Mouse (Mus musculus): ENCODE measurements around the gene Mybpc2. TPM values are rescaled to one million over a fixed set of nuclear protein-coding genes. Genes with fewer than 3 reads are reported as not detected.

The Mybpc2 gene
- polyA plus RNA-seq, 1 experiment from 2014 or later: 0.63 TPM

DNA sequence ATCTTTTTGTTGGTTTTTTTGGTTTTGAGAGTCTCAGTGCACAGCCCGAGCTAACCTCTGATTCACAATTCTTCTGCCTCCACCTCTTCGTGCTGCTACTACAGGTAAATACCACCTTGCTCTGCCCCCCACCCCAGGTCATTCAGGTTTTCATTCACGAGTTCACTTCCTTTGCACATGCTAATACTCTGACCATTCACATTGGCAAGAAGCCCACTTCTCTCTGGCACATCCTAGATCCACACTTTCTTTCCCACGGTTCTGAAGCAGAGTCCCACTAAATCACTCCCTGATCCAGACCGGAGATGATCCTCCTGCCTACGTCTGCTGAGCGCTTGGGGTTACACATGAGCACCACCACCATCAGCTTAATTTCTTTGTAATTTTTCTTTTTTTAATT lies 29.4 kb downstream of the Mybpc2 start:
- H3K27ac ChIP-seq (ENCODE audit: low read length): no peak overlapping the region
- peak overlapping the region; percentile 82 for H3K4me3 ChIP-seq (ENCODE audit: low read length)
- H3K9me3 ChIP-seq (ENCODE audit: control insufficient read depth, low read length): no peaks in the 10 kb centered on the region
- peak overlapping the region; percentile 84 for H3K9ac ChIP-seq (ENCODE audit: low read length)
- H3K36me3 ChIP-seq (ENCODE audit: control insufficient read depth, insufficient read depth, low read length): peaks cover 20% of the 10 kb centered on the region
- H3K4me2 ChIP-seq (ENCODE audit: low read depth, low read length): peak overlapping the region; percentile 98
- WGBS: 73% methylated on average over 7 of the region's 7 CpGs
- ATAC-seq (ENCODE audit: low read depth): no peak
- no peaks in the 10 kb centered on the region for H3K27me3 ChIP-seq (ENCODE audit: control insufficient read depth, insufficient read depth, low read depth, low read length)
- H3K4me1 ChIP-seq (replicated peaks; ENCODE audit: control insufficient read depth, insufficient read depth, low read length): peaks cover 16% of the 10 kb centered on the region

DNA sequence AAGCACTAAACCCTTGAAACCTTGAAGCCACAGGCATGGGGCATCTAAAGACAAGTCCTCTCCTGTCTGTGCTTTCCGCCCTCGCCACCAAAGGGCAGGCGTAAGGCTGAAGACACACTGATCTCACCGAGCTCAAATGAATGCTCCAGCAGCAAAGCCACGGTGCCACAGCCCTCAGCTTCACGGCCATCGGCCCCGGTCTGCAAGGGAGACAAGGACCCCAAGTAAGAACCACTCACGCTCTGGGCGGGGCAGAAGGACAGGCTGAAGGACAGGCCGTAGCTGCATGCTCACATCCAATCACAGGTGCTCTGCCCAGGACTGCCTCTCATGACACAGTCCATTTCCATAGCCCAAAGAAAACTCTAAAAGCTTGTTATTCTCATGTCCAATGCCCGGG lies 29.8 kb downstream of the Mybpc2 start:
- H3K9me3 ChIP-seq (ENCODE audit: control insufficient read depth, low read length): no peaks in the 10 kb centered on the region
- peaks cover 20% of the 10 kb centered on the region for H3K36me3 ChIP-seq (ENCODE audit: control insufficient read depth, insufficient read depth, low read length)
- peak overlapping the region; percentile 15; the same call in 1 of the 2 replicates for H3K9ac ChIP-seq (ENCODE audit: low read length)
- no peak overlapping the region for H3K4me2 ChIP-seq (ENCODE audit: low read depth, low read length)
- peaks cover 16% of the 10 kb centered on the region for H3K4me1 ChIP-seq (replicated peaks; ENCODE audit: control insufficient read depth, insufficient read depth, low read length)
- 91% methylated on average over 12 of the region's 12 CpGs for WGBS
- no peak overlapping the region for H3K4me3 ChIP-seq (ENCODE audit: low read length)
- H3K27me3 ChIP-seq (ENCODE audit: control insufficient read depth, insufficient read depth, low read depth, low read length): no peaks in the 10 kb centered on the region
- ATAC-seq (ENCODE audit: low read depth): no peak
- H3K27ac ChIP-seq (ENCODE audit: low read length): no peak overlapping the region

DNA sequence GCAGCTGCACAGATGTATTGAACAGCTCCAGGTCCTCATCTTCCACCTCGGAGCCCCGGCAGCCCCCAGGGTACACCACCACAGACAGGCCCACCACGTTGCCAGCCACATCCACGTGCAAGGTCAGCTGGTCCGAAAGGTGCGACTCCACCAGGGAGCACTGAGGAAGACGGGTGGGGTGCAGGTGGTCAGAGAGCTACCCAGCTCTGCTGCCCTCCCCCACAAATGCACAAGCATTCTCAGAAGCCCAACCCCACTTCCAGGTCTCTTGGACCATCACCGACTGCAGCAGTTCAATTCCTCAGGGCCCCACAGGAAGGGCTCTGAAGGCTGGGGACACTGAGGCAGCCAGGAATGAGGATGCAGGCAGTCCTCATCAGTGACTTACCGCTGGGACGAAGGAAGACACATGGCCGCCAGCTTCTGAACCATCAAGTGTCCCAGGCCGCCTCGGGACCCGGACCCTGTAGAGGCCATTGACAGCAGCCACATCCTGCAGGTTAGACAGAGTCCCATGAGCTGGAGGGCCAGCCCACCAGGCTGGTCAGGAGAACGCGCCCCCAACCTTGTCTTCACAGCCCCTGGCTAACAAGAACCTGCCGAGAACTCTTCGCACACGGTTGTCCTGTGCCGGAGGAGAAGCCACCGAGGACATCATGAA lies 32.2 kb downstream of the Mybpc2 start:
- peaks cover 16% of the 10 kb centered on the region for H3K4me1 ChIP-seq (replicated peaks; ENCODE audit: control insufficient read depth, insufficient read depth, low read length)
- ATAC-seq (ENCODE audit: low read depth): no peak
- H3K4me2 ChIP-seq (ENCODE audit: low read depth, low read length): no peak overlapping the region
- peaks cover 23% of the 10 kb centered on the region for H3K36me3 ChIP-seq (ENCODE audit: control insufficient read depth, insufficient read depth, low read length)
- no peaks in the 10 kb centered on the region for H3K9me3 ChIP-seq (ENCODE audit: control insufficient read depth, low read length)
- no peaks in the 10 kb centered on the region for H3K27me3 ChIP-seq (ENCODE audit: control insufficient read depth, insufficient read depth, low read depth, low read length)
- H3K9ac ChIP-seq (ENCODE audit: low read length): no peak overlapping the region
- H3K27ac ChIP-seq (ENCODE audit: low read length): no peak overlapping the region
- WGBS: 89% methylated on average over 19 of the region's 21 CpGs
- no peak overlapping the region for H3K4me3 ChIP-seq (ENCODE audit: low read length)

DNA sequence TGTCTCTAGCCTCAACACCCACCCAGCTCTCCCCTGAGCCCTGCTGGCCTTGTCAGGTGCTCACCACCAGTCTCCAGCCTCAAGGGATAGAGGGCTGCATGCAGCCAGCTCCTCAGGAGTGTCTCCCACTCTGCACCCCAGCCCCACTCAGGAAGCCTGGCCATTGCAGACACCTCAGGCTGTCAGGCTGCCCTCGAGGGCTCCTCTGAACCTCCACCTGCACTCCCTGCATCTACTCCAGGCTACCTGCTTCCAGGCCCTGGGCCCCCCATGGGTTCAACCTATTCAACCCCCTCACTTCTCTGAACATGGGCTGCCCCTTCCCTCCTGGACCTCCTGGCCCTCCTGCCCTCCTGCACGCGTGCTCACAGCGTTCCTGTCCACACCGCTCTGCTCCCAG lies 33.1 kb downstream of the Mybpc2 start:
- Histone ChIP-seq H3K4me3 (ENCODE audit: low read length) (no peak overlapping the region), H3K4me1 (replicated peaks; ENCODE audit: control insufficient read depth, insufficient read depth, low read length) (peaks cover 13% of the 10 kb centered on the region), H3K27ac (ENCODE audit: low read length) (no peak overlapping the region), H3K27me3 (ENCODE audit: control insufficient read depth, insufficient read depth, low read depth, low read length) (no peaks in the 10 kb centered on the region), H3K4me2 (ENCODE audit: low read depth, low read length) (no peak overlapping the region), H3K9me3 (ENCODE audit: control insufficient read depth, low read length) (no peaks in the 10 kb centered on the region), H3K36me3 (ENCODE audit: control insufficient read depth, insufficient read depth, low read length) (peaks cover 23% of the 10 kb centered on the region), H3K9ac (ENCODE audit: low read length) (no peak overlapping the region)
- 95% methylated on average over 5 of the region's 5 CpGs for WGBS
- ATAC-seq (ENCODE audit: low read depth): no peak

DNA sequence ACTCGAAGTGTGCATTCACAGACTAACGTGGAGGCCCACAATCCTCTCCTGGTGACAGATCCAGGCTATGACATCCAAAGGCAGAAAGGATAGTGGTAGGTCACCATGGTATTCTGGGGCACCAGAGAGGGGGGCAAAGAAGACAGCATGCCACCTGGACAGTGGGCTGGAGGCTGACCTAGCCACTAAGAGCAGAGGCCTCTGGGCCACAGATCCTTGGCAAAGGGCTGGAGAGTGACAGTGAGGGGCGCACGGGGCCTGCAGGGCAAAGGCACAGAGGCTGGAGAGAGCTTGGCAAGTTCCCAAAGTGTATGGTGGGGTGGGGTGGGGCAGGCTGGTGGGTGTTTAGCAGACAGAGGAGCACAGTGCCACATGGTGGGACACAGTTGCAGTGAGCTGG lies 34.2 kb downstream of the Mybpc2 start:
- no peak overlapping the region for H3K9ac ChIP-seq (ENCODE audit: low read length)
- ATAC-seq (ENCODE audit: low read depth): no peak
- H3K36me3 ChIP-seq (ENCODE audit: control insufficient read depth, insufficient read depth, low read length): peaks cover 23% of the 10 kb centered on the region

DNA sequence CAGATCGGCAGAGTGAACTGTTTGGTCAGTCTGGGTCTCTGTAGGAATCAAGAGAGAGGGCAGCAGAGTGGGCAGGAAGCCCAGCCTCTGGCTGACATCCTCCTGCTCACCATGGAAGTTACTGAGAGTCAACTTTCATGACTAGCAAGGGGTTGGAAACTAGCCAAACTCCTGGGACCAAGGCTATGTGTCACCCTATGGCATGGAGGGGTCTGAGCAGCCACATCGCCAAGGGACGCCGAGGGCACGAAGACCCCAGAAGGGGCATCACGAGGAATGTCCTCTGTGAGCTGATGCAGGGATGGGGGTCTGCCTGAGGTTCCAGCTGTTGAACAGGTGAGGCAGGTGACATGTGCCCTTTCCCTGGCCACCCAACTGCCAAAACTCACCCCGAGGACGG lies 35.9 kb downstream of the Mybpc2 start:
- Histone ChIP-seq H3K9ac (ENCODE audit: low read length) (no peak overlapping the region), H3K9me3 (ENCODE audit: control insufficient read depth, low read length) (no peaks in the 10 kb centered on the region), H3K27me3 (ENCODE audit: control insufficient read depth, insufficient read depth, low read depth, low read length) (no peaks in the 10 kb centered on the region), H3K4me1 (replicated peaks; ENCODE audit: control insufficient read depth, insufficient read depth, low read length) (no peaks in the 10 kb centered on the region), H3K36me3 (ENCODE audit: control insufficient read depth, insufficient read depth, low read length) (peaks cover 23% of the 10 kb centered on the region), H3K4me3 (ENCODE audit: low read length) (no peak overlapping the region), H3K27ac (ENCODE audit: low read length) (no peak overlapping the region), H3K4me2 (ENCODE audit: low read depth, low read length) (no peak overlapping the region)
- 90% methylated on average over 8 of the region's 8 CpGs for WGBS
- ATAC-seq (ENCODE audit: low read depth): no peak

More for the DNA sequence above, 34.2 kb downstream of the Mybpc2 start:
- Histone ChIP-seq H3K27ac (ENCODE audit: low read length) (no peak overlapping the region), H3K4me1 (replicated peaks; ENCODE audit: control insufficient read depth, insufficient read depth, low read length) (peaks cover 8% of the 10 kb centered on the region), H3K27me3 (ENCODE audit: control insufficient read depth, insufficient read depth, low read depth, low read length) (no peaks in the 10 kb centered on the region), H3K4me3 (ENCODE audit: low read length) (no peak overlapping the region), H3K4me2 (ENCODE audit: low read depth, low read length) (no peak overlapping the region), H3K9me3 (ENCODE audit: control insufficient read depth, low read length) (no peaks in the 10 kb centered on the region)
- 80% methylated on average over 4 of the region's 4 CpGs for WGBS

DNA sequence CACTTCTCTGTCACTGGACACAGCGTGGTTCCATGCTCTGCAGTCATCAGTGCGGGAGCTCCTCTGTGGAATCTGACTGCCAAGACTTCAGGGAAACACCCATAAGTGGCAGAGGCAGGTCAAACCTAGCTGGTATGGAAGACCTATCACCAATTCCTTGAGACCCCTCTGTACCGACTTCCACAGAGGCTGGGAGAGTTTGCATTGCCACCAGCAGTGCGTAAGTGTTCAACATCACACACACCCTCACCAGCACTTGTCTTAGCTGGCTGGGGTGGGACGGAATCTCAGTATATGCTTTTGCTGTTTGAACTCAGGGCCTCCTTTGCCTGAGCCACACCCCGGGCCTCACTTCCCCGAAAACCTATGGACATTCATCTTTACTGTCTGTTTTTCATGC lies 36.5 kb downstream of the Mybpc2 start:
- Histone ChIP-seq H3K4me1 (replicated peaks; ENCODE audit: control insufficient read depth, insufficient read depth, low read length) (no peaks in the 10 kb centered on the region), H3K4me2 (ENCODE audit: low read depth, low read length) (no peak overlapping the region), H3K27me3 (ENCODE audit: control insufficient read depth, insufficient read depth, low read depth, low read length) (no peaks in the 10 kb centered on the region), H3K27ac (ENCODE audit: low read length) (no peak overlapping the region), H3K4me3 (ENCODE audit: low read length) (no peak overlapping the region), H3K36me3 (ENCODE audit: control insufficient read depth, insufficient read depth, low read length) (peaks cover 20% of the 10 kb centered on the region), H3K9ac (ENCODE audit: low read length) (no peak overlapping the region), H3K9me3 (ENCODE audit: control insufficient read depth, low read length) (no peaks in the 10 kb centered on the region)
- 81% methylated on average over 7 of the region's 7 CpGs for WGBS
- ATAC-seq (ENCODE audit: low read depth): no peak

DNA sequence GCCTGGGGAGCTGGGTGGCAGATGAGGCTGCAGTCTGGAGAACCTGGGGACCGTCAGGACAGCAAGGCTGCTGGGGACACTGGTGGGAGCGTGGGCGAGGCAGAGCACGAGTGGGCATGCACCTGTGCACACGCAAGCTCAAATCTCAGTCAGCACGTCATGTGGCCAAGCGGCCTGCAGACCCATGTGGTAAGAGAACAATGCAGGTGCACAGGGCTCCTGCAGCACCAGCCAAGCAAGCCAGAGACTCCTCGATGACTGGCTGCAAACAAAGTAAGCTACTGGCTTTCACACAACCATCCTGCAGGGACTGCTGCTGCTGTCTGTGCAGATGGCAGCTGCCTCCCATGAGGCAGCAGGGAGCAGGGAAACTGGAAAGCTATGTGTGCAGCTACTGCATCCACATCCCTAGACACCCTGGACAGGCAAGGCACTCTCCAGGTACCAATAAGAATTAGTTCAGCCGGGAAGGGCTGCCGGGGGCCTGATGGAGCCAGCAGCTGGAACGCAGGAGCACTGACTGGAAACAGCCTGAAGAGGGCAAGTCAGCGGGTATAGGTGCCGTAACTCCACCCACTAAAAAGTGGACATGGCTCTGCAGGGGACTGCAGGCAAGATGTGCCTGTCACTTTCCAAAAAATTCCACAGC lies 37.4 kb downstream of the Mybpc2 start:
- Histone ChIP-seq H3K4me3 (ENCODE audit: low read length) (no peak overlapping the region), H3K9ac (ENCODE audit: low read length) (no peak overlapping the region), H3K27ac (ENCODE audit: low read length) (no peak overlapping the region), H3K36me3 (ENCODE audit: control insufficient read depth, insufficient read depth, low read length) (peaks cover 12% of the 10 kb centered on the region), H3K4me1 (replicated peaks; ENCODE audit: control insufficient read depth, insufficient read depth, low read length) (no peaks in the 10 kb centered on the region), H3K4me2 (ENCODE audit: low read depth, low read length) (no peak overlapping the region), H3K9me3 (ENCODE audit: control insufficient read depth, low read length) (no peaks in the 10 kb centered on the region), H3K27me3 (ENCODE audit: control insufficient read depth, insufficient read depth, low read depth, low read length) (peaks cover 3% of the 10 kb centered on the region; the same call in 1 of the 2 replicates)
- WGBS: 64% methylated on average over 13 of the region's 13 CpGs
- ATAC-seq (ENCODE audit: low read depth): no peak

DNA sequence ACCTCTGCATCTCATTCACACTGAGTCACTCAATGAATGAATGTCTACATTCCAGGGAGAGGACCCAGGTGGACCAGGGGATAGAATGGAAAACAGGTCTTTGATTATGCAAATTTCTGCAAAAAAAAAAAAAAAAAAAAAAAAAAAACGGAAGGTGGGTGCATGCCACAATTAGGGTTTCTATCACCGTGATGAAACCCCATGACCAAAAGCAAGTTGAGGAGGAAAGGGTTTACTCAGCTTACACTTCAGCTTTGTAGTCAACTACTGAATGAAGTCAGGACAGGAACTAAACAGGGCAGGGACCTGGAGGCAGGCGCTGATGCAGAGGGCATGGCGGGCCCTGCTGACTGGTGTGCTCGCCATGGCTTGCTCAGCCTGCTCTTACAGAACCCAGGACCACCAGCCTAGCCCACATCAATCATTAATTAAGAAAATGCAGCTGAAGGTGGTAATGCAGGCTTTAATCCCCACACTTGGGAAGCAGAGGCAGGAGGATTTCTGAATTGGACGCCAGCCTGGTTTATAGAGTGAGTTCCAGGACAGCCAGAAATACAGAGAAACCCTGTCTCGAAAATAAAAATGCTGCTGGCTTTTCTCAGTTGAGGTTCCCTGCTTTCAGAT lies 38.8 kb downstream of the Mybpc2 start:
- Histone ChIP-seq H3K36me3 (ENCODE audit: control insufficient read depth, insufficient read depth, low read length) (peaks cover 3% of the 10 kb centered on the region; the same call in 1 of the 2 replicates), H3K9ac (ENCODE audit: low read length) (no peak overlapping the region), H3K9me3 (ENCODE audit: control insufficient read depth, low read length) (no peaks in the 10 kb centered on the region), H3K27me3 (ENCODE audit: control insufficient read depth, insufficient read depth, low read depth, low read length) (peaks cover 3% of the 10 kb centered on the region; the same call in 1 of the 2 replicates), H3K4me2 (ENCODE audit: low read depth, low read length) (no peak overlapping the region), H3K27ac (ENCODE audit: low read length) (no peak overlapping the region), H3K4me3 (ENCODE audit: low read length) (no peak overlapping the region), H3K4me1 (replicated peaks; ENCODE audit: control insufficient read depth, insufficient read depth, low read length) (no peaks in the 10 kb centered on the region)
- WGBS: 66% methylated on average over 6 of the region's 7 CpGs
- no peak for ATAC-seq (ENCODE audit: low read depth)

Measured in lung, embryonic 16.5 days (tissue).